Mouse (Mus musculus) layer of hippocampus, postnatal 10 days (tissue): ENCODE measurements at regions not wholly inside any gene's neighbourhood (a gene's known extent, or its start where the extent isn't known, plus 50 kb on each side); places are given as distances from the start of the nearest gene placed in this dataset.

Experiments used
- DNase-seq, 2 experiments: peaks; one replicate each; pipeline ENCODE4 v3.0.0; 2021; ENCODE audit warnings: low spot score in 2 of 2

GRCm38 (mm10) chr16:5382228-5382884 is 126.6 kb upstream of the Eef2kmt start:
- peak in 1 of 2 experiments; percentile 22 for DNase-seq

GRCm38 (mm10) chr16:5380626-5381025 is 124.8 kb upstream of the Eef2kmt start:
- DNase-seq: no peak

DNA sequence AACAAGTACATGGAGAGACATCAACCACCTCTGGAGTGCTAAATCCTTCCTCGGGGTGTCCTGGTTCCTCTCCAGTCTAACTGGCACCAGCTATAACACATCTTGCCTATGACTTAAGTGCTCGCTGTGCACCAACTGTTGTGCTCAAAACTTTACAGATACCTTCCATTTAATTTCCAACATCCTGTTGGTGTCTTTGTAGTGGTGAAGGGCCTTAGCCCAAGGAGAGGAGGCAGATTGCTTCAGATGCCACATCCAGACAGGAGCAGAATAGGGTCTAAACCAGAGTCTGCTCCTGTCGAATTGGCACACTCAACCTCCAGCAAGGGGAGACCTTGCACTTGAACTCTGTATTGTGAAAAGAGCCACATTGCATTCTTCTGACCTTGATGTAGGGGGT is 121.2 kb upstream of the Eef2kmt start:
- DNase-seq: no peak

DNA sequence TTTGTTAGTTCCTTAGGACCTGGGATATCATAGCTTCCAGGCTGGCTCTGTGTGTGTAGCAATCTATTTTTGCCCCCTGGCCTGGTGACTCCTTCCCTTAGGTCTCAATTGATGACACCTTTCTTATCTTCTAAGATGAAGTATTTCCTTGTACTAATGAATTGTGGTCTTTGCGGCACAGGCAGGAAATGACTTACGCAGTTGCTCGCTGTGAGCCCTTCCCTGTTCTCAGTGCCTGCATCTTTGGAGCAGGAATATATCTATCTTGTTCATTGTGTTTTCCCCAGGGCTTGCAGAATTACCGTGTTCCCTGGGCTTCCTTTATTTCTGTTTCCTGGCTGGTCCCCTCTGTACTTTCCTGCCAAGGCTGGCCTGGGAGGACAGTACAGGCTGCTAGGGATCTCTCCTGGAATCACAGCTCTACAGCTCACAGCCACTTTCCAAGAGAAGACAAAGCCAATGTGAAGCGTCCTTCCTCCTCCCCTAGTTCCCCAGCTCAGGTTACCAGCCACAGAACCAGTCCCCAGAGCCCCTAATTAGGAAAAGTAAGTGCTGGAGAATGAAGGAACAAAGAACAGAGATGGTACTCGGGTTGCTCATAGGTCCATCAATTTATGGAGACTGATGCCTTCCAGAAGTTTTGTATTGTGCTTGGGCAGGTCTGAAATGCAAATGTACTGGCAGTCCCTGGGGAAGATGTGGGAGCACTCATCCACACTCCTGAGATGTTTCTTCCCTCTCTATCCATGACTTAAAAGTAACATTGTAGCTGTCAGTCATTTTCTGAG is 119.2 kb upstream of the Eef2kmt start:
- DNase-seq: no peak

DNA sequence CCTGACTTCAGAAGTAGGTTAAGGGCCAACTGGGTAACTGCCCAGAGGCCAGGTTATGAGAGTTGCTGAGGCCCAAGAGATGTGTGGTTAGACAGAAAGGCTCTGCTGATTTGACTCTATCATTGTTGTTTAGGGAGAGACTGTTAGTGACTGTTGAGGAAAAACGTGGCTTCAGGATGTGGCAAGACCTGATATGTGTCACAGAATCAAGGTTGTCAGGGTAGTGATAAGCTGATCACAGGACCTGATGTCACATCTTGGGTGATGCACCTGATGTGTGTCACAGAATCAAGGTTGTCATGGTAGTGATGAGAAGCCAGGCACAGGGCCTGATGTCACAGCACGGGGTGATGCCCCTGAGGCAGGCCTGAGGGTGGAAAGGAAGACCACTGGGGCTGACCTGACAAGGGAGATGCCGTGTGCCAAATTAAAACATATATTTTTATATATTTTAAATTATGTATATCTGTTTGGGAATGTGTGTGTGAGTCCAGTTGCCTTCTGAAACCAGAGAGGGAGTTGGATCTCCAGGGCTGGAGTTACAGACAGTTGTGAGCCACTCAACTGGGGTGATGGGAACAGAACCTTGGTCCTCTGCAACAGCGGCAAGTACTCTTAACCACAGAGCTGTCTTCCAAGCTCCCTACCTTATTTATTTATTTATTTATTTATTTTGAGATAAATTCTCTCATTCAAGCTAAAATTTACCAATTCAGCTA is 115.6 kb upstream of the Eef2kmt start:
- DNase-seq: no peak

DNA sequence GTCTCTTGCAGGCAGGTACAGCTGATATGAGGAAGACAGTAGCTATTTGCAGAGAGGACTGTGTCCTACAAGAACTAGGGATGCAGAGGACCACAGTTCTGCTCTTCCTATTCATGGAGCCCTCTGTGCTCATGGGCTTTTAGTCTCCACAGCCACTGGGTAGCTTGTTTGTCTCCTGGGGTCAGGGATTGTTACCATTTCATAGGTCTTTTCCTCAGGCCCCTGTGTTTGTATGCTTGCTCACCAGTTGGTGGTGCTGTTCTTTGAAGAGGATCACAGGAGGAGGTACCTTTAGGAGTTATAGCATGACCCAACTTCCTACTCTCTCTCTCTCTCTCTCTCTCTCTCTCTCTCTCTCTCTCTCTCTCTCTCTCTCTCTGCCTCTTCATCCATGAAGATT is 114.7 kb upstream of the Eef2kmt start:
- no peak for DNase-seq

DNA sequence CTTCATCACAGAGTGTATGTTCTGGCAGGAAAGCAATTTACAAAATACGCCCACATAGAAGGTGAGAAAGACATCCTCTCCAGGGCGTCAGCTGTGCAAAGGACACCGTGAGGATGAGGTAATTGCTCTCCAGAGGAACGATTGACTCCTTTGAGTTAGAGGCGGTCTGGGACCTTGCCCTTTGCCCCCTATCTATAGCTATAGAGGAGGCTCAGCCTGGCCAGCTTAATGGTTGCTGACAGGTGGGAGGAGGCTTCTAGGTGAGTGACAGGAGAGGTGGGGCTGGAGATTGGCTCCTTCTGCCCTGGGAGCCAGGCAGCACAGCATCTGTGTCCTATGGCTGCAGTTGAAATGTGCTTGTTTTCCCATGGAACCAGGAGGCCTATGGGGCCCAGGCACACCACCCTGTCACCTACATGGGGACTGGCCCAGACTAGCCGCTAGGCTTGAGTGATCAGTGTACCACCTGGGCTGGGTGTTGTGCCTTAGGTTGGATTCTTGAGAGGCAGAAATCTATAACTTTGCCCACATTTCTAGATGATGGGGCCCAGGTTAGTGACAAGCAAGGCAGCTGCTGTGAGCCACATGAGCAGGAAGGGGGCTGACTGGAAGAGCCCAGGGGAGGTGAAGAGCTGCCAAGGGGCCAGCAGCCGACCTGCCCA is 113.2 kb upstream of the Eef2kmt start:
- DNase-seq: no peak

GRCm38 (mm10) chr16:5368357-5368756 is 112.6 kb upstream of the Eef2kmt start:
- no peak for DNase-seq

DNA sequence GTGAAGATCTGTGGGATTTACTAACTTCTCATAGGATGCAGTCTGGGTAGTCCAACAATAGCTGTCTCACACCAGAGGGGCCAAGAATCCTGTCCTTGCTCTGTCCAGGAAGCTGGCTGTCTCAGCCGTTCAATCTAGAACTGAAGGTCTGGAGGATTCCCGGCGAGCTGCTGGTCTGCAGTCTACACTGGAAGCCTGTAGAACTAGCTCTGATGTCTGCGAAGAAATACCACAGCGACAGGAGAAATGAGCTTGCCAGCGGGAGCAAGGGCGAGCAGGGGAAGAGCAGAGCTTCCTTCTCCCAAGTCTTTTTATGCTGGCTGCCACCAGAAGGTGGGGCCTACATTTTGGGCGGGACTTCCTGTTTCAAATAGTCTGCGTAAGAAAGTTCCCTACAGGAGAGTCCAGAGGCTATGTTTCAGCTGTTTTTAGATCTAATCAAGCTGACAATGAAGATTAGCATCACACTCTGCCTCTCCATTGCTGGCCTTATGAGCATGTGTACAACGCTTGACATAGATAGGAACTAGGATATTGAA is 111.9 kb upstream of the Eef2kmt start:
- no peak for DNase-seq

DNA sequence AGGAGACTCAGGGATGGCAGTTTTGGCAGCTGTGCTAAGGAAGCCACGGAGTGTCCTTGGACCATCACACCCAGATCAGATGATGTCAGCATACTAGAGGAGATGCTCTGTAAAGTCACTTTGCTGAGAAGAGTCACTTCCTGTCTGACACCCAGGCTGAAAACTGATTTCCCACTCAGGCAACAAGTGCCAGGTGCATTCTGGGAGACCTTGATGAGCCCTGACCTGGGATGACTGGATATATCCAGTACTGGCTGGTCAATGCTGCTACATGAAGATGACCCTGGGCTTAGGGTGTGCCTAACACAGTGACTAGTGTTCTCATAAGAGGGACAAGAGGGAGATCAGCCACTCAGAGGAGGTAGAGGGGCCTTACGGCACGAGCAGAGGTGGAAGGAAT is 110.2 kb upstream of the Eef2kmt start:
- DNase-seq: no peak

DNA sequence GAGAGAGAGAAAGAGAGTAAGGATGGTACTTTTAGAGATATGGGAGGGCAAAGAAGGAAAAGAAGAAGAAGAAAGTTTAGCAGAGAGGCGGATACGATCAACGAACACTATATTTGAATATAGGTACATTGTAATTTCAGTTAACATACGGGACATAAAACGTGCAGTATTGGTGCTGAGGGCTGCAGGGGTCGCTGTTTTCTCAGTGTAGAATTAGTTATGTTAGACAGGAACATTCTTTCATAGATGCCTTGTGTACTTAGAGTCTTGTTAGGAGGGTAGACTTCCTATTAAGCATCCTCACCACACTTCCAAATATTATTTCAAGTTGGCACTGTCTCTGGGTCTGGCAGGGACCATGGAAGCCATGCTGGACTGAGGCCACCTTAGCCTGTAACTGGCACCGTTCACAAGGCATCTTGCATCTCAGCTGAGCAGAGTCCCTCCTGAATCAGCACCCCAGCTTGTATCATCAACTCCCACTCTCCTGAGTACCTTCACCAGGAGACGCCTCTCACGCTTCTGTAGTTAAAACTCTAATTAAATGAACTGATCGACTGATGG is 107.3 kb upstream of the Eef2kmt start:
- DNase-seq: no peak

GRCm38 (mm10) chr16:5359193-5359592 is 103.4 kb upstream of the Eef2kmt start:
- DNase-seq: no peak

DNA sequence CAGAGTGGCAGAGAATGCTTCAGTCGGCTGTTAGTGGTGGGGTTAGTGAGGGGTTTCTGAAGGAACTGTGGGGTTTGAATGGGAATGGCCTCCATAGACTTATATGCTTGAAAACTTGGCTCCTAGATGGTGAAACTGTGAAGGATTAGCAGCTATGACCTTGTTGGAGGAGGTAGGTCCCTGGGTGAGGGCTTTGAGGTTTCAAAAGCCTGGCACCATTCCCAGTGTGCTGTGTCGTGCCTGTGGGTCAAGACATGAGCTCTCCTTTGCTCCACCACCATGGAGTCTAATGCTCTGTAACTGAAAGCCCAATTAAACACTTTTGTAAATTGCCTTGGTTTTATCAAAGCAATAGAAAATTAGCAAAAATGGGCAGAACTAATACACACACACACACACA is 98.1 kb upstream of the Eef2kmt start:
- no peak for DNase-seq

DNA sequence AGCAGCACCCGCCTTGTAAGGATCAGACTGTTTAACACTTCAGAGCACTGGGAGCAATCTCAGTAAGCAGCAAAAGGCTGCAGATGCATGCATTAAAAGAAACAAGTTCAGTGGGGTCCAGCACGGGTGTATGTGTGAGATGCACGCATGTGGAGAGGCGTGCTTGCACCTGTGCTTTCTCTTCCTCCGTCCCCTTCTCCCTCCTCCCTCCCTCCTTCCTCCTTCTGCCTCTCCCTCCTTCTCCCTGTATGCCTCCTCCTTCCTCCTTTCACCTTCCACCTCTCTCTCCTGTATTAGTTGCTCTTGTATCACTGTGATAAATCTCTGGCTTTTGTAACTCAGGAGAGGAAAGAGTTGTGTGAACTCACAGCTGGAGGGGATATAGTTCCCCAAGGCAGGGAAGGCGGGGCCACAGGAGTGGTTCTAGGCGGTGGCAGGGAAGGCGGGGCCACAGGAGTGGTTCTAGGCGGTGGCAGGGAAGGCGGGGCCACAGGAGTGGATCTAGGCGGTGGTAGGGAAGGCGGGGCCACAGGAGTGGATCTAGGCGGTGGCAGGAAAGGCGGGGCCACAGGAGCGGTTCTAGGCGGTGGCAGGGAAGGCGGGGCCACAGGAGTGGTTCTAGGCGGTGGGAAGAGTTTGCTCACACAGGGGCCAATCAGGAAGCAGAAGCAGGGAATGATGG is 96.2 kb upstream of the Eef2kmt start:
- DNase-seq: no peak

DNA sequence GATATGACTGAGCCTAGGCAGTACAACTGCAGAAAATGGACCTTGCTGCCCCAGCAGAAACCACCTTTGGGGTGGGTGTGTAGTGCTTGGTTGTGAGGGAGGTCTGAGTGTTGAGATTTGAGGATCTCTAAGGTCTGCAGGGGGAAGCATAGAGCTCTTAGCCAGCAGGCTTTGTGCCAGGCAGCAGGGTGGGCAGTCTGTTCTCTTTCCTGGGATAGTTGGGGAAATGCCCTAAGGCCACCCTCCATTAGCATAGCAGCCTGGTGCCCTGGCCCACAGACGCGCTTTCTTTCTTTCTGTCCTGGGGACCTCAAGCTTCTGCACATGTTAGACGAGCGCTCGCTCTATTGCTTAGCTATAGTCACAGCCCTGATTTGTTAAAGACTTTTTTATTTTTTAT is 91.4 kb upstream of the Eef2kmt start:
- no peak for DNase-seq

DNA sequence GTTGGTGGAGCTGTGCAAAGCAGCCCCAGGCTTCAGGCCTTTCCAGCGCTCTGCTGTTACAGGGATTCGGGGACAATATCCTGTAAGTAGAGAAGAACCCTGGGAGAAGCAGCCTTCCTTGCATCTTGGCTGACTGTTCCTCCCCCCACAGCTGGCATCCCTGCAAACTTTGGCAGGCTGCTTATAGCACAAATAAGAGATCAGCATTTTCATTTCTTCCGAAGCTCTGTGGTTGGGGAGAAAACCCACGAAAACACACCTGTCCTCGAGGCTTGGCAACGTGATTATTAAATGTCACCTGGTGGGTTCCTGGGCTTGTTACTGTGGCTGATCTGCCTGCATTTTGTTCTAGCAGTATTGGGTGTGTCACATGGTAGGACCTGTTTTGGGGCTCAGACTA is 86.5 kb upstream of the Eef2kmt start:
- DNase-seq: no peak

DNA sequence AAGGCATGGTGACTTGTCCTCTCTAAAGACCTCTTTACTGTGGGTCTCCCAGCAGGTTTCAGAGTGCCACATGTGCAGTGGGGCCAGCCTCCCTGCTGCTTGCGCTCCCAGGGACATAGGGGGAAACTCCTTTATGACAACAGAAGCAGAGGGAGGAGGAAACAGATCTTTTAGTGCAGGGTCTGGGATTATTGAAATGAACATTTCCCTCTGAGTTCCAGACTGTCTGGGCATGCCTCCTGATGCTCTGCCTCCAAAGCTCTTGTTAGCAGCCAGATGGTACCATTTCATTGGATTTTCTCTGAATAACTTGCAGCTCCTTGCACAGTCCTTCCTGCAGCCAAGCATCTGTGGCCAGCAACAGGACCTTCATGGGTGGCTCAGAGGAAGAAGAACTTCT is 60.5 kb upstream of the Eef2kmt start:
- DNase-seq: no peak

- DNase-seq: no peak
Measured at GRCm38 (mm10) chr16:5313261-5313660, 57.5 kb upstream of the Eef2kmt start.

GRCm38 (mm10) chr16:5311456-5311855 is 55.7 kb upstream of the Eef2kmt start:
- DNase-seq: no peak

DNA sequence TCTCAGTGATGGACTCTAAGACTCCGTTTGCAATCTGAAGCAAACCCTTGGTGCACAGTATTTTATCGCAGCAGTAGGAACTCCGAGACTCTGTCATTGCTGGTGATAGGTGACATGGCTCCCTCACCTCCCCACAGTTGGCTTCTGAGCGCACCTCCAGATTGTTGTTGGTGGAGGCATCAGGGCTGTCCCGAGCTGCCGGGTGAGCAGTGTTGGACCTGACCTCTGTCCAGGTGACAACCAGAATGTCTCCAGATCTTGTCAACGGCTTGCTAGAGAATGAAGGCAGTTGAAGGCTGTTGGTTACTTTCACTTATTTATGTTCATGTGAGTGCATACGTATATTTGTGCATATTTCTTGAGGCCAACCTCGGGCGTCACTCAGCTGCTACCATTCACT is 55.0 kb upstream of the Eef2kmt start:
- no peak for DNase-seq

GRCm38 (mm10) chr16:5307761-5308160 is 52.0 kb upstream of the Eef2kmt start:
- DNase-seq: no peak
